Mouse (Mus musculus) T-helper 1 cell (primary cell): ENCODE results near the gene Fryl.

Experiments
- in situ Hi-C: fragments of 300-600 bp; cut with MboI, MseI; formaldehyde crosslinking; loops from one replicate; pipeline ENCODE4 v1.15.1; 2025; ENCODE audit warnings: high pct_unique_total_duplicates

Fryl gene

GRCm38 (mm10) chr5:73194083-73194570, 62.3 kb downstream of the Fryl start:
- in situ Hi-C loops = loop anchor here (25.0 kb wide), 1 partner anchor 1143 kb away; no protein-coding TSS in a partner anchor

- in situ Hi-C loops = loop anchor here (25.0 kb wide), 1 partner anchor 1144 kb away; no protein-coding TSS in a partner anchor
These were observed 62.8 kb downstream of the Fryl start for GRCm38 (mm10) chr5:73193627-73194026.

- in situ Hi-C loops = loop anchor here (25.0 kb wide), 1 partner anchor 1144 kb away; no protein-coding TSS in a partner anchor
These were observed 63.4 kb downstream of the Fryl start for GRCm38 (mm10) chr5:73192870-73193576.

DNA sequence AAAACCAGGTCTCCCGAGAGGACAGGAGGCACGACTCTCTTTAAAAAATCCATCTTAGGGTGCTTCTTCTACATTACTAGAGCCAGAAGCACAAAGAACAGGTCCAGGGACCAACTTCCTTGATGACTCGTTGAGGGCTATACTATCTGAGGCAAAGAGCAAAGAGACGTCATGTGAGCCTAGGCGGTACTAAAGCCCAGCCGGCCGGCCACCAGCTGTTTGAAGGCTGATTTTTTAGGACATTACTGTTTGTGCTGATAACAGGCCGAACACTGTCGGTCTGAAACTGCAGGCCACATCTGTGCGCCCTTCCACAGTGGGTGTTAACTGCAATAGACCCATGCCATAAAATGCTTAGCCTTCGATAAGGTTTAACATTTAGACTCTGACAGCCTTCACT, 64.7 kb downstream of the Fryl start:
- in situ Hi-C loops = loop anchor here (25.0 kb wide), 1 partner anchor 1146 kb away; no protein-coding TSS in a partner anchor

DNA sequence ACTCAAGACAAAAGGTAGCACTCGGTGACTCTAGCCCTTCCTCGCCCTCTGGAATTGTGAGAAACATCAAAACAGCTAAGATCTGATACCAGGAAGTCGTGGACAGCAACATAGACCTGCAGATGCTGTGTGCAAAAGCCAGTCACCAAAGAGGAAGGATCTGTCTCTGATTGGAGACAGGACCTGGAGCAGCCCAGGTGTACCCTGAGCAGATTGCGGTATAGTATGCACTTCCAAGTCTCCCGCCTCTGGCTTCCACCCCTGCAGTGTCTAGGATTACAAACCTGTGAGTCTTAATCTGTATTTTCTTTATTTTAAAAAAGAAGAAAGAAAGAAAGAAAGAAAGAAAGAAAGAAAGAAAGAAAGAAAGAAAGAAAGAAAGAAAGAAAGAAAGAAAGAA, 66.3 kb downstream of the Fryl start:
- in situ Hi-C loops = loop anchor here (25.0 kb wide), 1 partner anchor 1147 kb away; no protein-coding TSS in a partner anchor

DNA sequence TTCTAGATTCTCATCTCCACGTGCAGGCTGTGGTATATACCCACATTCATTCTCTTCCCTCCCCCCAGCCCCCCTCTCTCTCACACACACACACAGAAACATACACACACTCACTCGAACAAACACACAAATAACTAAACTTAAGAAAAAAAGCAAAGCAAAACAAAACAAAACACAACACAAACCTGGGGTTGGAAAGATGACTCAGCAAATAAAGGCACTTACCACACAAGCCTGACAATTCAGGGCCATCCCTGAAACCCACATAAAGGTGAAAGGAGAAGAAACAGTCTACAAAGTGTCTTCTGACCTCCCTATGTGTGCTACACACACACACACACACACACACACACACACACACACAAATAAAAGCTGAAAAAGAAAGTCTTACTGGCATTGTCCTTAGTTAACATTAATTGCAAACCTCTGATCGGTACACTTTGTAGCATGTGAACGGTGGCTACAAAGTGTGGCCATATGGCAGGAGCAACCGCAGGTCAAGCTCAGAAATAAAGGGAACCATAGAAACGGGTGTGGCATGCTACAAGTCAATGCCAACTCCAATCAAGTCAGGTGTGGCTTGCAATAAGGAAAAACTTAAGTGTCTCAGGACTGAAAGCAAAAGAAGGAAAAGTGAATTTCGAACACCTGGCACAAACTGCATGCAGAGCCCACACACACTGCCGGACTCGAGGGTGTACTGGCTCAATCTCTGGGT, 66.8 kb downstream of the Fryl start:
- in situ Hi-C loops = loop anchor here (25.0 kb wide), 1 partner anchor 1148 kb away; no protein-coding TSS in a partner anchor

DNA sequence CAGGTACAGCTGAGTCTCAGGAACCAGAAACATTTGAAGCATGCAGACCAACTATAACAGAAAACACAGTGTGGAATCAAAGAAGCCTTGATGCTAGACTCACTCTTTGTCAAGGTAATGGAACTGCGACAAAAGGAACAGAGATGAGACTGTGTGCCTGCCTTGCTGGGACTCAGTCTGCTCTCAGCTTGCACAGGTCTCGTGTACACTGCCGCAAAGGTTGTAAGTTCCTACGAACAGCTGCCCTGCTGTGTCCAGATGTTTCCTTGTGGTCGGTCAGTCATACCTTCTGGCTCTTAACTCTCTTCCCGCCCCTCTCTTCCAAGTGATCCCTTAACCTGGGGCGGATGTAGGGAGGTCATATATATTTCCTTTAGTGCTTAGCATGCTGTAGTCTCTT, 67.8 kb downstream of the Fryl start:
- in situ Hi-C loops = loop anchor here (25.0 kb wide), 1 partner anchor 1149 kb away; no protein-coding TSS in a partner anchor

DNA sequence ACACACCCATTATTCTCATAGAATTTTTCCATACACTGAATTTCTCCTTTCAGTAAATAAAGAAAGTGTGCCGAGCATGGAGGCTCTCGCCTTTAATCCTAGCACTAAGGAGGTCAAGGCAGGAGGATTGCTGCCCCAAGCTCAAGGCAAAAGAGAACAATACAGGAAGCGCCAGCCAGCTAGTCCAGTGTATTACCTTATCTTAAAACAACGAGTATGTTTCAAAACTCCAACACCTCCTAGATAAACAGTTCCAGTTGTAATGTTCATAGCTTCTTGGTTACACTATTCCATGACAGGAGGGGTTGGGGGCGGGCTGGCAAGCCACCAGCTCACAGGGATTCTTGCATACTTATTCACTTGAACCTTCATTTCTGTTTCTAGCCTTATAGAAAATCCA, 68.3 kb downstream of the Fryl start:
- in situ Hi-C loops = loop anchor here (25.0 kb wide), 1 partner anchor 1149 kb away; no protein-coding TSS in a partner anchor

DNA sequence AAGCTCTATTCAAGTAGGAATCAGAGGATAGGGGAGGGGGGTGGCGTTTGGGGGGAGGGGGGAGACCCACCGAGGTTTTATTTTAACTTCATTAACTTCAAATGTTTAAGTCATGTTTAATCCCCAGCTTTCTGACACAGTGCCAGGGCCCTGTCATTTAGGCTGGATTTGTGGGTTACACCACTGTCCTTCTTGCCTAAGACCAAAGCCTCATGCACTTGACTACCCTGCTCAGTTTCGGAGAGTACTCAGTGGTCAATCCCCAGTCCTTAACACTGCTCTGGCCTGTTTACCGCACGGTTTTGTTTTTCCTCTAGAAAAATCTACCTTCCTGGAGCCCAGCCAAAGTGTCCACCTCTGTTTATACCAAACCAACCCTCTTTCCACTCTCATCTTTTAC, 69.5 kb downstream of the Fryl start:
- in situ Hi-C loops = loop anchor here (25.0 kb wide), 1 partner anchor 1150 kb away; no protein-coding TSS in a partner anchor

GRCm38 (mm10) chr5:73185424-73185823, 71.0 kb downstream of the Fryl start:
- in situ Hi-C loops = loop anchor here (25.0 kb wide), 1 partner anchor 1152 kb away; no protein-coding TSS in a partner anchor

- in situ Hi-C loops = loop anchor here (25.0 kb wide), 1 partner anchor 1154 kb away; no protein-coding TSS in a partner anchor
These were observed 73.5 kb downstream of the Fryl start for GRCm38 (mm10) chr5:73182701-73183447.

DNA sequence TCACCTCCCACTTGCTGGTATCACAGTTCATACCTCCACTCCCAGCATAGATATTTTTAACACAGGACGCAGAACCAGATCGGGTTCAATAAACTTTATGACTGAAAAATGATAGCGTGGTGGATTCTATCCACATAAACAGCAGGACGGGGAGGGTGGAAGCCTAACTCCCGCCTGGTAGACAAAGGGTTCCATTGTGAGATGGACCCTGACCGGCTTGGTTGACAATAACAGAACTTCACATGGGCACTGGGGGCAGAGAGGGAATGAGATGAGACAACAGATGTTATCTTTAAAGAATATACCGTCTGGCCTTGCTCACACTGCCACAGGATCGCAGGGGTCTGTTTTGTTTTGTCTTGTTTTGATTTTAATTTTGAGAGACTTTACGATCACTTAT, 74.2 kb downstream of the Fryl start:
- in situ Hi-C loops = loop anchor here (25.0 kb wide), 1 partner anchor 1155 kb away; no protein-coding TSS in a partner anchor

GRCm38 (mm10) chr5:73176294-73176693, 80.1 kb downstream of the Fryl start:
- in situ Hi-C loops = loop anchor here (5.0 to 25.0 kb wide), 2 partner anchors 86 to 1161 kb away; no protein-coding TSS in a partner anchor

DNA sequence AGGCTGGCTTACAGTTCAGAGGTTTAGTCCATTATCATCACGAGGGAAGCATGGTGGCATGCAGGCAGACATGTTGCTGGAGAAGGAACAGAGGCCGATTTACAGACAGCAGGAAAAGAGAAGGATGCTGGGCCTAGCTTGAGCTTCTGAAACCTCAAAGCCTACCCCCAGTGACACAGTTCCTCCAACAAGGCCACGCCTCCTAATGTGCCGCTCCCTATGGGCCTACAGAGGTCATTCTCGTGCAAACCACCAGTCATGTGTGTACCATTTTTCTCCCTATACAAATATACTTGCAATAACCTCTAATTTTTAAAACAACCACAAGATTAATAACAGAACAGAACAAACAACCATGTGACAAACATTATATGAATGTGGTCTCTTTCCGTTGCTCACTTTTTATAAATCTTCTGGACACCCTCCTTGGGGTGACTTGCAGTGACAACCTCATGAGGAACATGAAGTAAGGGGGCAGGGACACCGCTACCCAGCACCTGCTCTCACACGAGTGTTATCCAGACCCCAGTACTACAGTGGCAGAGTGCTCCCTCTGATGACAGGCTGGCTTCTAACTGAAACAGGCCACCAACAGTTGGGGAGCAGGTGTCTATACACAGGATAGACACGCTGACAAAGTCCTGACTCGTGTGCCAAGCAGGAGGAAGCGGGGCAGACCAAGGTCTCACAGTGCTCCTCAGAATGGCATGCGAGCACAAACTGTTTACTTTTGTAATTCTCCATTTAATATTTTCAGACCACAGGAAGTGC, 80.9 kb downstream of the Fryl start:
- in situ Hi-C loops = loop anchor here (5.0 to 25.0 kb wide), 2 partner anchors 87 to 1162 kb away; no protein-coding TSS in a partner anchor

- in situ Hi-C loops = no loop called here
These were observed 84.4 kb downstream of the Fryl start for GRCm38 (mm10) chr5:73171876-73172480.

- in situ Hi-C loops = no loop called here
These were observed 85.2 kb downstream of the Fryl start for GRCm38 (mm10) chr5:73171203-73171602.

GRCm38 (mm10) chr5:73168769-73169272, 87.6 kb downstream of the Fryl start:
- in situ Hi-C loops = no loop called here

DNA sequence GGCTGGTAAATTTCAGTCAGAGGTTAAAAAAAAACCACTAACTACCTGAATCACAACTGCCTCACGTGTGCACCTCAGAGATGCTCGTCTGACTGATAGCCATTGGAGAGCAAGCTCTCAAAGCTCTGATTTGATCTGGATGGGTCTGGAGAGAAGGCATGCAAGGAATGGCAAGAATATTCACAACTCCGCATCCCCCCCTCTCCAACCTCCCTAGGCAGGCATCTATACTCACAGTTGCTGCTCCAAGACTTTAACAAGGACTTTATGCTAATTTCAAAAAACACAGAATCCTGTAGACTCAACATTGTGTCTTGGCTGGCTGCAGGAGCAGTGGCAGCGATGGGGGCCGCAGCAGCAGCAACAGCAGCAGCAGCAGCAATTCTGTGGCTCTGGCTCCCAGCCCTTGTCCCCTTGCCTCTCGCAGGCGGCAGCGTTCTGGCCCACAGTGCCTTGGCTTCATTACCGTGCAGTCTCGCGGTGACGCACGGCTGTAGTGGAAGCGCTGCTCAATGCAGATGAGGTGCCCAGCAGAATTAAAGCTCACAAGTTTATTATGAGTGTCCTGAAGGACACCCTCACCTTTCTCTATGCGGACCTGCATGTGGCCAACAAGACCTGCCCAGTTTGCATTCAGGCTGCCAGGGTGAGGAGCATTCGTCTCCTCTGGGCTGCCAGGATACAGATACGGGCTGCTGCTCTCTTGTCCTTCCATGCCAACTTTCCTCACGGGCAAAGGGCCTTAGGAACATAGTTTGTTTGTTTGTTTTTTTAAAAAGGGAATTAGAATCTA, 88.2 kb downstream of the Fryl start:
- in situ Hi-C loops = no loop called here

- in situ Hi-C loops = no loop called here
These were observed 92.4 kb downstream of the Fryl start for GRCm38 (mm10) chr5:73163970-73164369.
